Mouse (Mus musculus) CH12F3 (cell line): Measurements from ENCODE around the gene Phex.

Source experiments
- in situ Hi-C: fragments of 300-500 bp; cut with MboI; formaldehyde crosslinking; loops from 2 replicates; pipeline ENCODE4 v1.14.3; 2020; ENCODE audit warnings: low sequenced_read_pairs

The Phex gene

DNA sequence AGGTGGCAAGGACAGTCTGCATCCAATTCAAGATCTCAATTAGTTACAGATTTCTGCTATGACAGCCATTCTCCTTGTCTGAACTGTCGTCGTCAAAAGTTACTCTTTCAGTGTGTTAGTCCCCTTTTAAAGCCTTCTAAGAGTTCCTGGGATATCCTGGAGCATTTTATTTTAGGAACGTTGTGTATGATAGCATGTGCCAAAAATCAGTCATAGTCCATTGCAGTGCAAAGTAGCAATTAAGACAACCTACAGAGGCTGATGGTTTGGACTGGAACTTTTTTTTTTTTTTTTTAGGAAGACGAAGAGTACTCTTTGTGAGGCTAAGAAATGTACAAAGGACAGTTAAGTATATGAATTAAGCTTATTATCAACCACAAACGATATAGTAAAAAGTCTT is at the start of gene Phex:
Gene Phex (minus strand): TSS at position 101 of the 400 bp plus-strand sequence.
- in situ Hi-C loops = no loop called here

DNA sequence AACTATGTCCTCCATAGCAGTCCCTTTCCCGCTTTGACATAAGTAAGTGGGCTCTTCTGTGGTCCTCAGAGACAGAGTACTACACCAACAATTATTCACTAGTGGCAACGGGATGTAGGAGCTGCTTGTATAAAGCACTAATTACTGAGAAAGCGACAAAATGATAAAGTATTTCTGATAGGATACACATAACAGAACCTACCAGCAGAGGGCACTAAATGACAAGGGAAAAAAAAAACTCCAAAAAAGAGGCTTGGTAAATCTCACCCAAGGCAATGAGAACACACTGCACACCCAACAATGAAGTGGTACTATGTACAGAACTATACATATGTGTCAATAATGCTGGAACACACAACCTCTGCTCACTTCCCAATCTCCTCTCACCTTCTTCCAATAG is 47.6 kb upstream of the Phex start:
- in situ Hi-C loops = no loop called here

DNA sequence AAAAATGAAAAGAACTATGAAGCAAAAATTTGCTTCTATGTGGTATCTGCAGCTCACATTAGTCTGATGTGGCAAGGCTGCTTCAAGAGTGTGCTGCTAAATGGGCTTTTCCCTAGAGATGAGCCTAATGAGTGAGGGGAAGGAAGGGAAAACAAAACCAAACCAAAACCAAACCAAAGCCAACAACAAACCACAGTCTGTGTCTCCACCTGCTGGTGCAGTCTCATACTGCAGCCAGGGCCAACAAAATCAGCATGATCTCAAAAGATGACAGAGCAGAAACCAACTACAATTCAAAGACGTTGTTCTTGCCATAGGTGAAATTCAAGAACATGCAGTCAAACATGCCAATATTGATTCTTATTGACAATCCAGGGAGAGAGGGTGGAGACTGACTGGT is 39.3 kb upstream of the Phex start:
- in situ Hi-C loops = no loop called here

DNA sequence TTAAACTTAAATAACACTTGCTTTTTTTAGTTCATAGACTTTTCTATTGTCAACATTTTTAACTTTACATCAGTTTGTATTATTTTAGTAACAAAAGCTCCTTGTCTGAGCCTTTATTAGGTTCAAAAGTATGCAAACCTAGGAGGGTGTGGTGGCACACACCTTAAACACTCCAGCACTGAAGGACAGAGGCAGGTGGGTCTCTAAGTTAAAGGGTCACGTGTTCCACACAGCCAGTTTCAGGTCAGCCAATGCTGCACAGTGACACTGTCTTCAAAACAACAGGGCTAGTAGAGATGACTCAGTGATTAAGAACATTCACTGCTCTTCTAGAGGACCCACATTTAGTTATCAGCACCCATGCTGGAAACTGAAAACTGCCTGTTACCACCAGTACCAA is 33.9 kb upstream of the Phex start:
- in situ Hi-C loops = no loop called here

DNA sequence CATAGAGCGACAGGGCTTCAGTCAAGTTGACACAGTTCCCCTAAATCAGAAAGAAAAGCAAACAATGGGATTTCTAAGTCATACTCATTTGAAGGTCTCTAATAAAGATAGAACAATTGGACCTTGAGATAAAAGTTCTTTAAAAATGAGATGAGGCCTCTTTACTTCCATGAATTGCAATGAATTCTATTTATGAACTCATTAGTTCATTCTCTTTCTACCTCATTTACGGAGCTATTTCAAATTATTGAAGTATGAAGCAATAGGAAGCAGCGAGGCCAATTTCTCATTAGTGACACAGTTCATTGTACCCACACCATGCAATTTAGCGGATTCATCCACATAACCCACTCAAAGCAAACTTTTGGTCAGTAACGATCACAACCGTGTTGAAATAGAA is 32.3 kb upstream of the Phex start:
- in situ Hi-C loops = no loop called here

DNA sequence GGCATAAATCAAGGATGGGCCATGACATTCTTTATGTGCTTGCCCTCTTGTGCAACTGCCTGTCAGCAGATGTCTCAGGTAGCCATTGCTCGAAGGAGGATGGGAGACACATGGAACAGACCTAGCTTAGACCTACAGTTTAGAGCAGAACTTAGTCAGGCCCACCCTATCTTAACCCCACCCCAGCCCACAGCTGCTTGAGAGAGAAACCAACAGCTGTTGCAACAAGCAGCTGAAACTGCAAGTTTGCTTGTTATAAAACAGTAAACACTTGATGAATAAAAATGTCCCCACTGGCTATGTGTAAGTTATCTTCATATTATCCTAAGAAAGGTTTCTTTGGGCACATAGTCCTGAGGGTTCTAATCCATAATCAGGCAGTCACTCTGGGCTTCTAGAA is 19.7 kb upstream of the Phex start:
- in situ Hi-C loops = no loop called here

DNA sequence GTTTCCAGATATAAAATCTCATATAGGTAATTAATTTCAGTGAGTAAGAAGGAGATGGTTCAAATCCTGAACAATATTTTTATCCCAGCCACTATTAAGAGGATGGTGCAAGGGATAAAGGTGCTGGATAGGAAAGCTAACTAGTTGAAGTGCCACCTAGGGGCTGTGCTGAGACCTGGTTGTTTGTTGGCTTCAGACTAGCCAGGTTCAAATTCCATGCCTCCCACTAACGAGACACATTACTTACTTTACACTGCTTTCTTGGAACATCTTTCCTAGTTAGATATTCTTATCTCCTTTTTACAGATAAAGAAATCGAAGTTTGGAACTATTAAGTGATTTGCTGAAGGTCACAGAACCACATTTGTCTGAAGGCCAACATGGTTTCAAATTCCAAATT is 4.3 kb upstream of the Phex start:
- in situ Hi-C loops = no loop called here

DNA sequence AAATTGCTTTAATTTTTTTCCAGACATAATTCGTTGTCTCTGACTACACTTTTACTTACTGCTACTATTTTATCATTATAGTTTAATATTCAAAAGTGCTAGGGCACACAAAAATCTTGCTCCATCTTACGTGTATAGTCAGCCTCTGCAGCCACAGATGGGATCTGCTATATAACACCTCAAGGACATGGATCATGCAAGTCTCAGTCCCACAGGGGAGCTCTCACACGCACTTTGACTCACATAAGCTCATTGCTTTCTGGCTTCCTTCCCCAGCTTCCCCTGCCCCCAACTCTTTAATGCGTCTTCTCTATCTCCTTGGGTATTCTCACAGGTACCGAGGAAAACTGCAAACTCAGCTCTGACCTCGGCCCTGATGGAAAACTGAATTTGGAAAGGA is 10.2 kb downstream of the Phex start:
- in situ Hi-C loops = no loop called here

DNA sequence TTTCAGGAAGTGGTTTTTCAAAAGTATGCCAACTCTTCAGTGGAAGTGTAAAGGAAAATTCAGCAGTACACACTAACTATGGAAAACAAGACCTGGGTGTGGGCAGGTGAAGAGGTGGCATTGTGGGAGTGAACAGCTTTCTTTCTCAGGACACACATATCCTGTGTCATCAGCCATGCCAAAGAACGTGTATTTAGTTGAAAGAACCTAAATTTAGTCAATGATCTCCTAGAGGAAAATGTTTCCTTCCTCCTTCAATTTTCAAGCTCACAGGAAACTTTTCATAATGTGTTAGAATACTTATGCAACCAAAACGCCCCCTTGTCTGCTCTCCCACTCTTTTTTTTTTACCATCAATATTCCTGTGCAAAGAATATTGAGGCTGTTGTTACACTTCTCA is 23.9 kb downstream of the Phex start:
- in situ Hi-C loops = no loop called here

DNA sequence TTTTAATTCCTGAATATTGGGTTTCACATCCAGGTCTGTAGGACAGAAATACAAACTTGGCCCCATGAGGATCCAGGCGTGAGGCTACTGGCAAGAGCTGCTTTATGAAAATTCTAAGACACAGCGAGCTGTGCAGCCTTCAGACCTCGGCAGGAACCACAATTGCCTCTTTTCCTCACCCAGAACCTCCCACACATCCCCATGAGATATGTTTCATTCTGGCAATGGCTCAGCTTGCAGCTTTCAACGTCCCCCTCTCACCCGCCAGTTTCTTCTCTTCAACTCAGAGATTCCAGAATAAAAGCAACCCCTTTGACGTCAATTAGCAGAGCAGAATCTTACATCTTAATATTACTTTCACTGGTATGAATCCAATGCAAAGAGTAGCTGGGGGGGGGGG is 25.0 kb downstream of the Phex start:
- in situ Hi-C loops = no loop called here

DNA sequence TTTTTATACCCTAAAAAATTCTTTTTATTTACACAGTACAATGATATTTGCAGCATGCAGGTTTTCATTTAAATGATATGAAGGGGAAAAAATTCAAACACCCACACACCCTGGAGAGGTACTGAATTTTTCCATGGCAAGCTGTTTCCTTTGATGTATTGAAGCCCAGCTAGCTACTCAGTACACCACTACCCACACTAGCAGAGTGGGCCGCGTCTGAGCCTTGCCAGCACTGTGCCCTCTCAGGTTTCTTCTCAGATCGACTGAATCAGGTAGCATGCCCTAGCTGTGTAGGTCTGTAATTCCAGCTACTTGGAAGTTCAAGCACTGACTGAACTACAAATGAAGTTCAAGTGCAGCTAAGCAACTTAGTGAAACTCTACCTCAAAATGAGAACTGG is 26.7 kb downstream of the Phex start:
- in situ Hi-C loops = no loop called here

DNA sequence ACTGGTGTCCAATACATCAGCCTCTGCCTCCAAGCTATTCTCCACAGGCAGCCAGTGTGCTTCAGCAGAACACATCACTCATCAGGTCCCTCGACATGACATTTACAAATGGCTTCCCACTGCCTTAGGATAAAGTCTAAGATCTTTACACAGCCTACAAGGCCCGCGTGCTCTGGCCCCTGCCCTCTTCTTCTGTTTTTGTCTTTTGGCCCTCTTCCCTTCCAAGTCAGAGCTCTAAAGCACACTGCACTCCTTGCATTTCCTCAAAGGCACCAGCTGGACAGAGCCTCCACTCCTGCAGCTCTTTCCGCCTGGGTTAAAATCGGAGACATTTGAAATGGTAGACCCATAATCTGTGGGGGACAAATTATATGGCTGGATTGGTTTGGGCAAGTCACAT is 28.1 kb downstream of the Phex start:
- in situ Hi-C loops = no loop called here

DNA sequence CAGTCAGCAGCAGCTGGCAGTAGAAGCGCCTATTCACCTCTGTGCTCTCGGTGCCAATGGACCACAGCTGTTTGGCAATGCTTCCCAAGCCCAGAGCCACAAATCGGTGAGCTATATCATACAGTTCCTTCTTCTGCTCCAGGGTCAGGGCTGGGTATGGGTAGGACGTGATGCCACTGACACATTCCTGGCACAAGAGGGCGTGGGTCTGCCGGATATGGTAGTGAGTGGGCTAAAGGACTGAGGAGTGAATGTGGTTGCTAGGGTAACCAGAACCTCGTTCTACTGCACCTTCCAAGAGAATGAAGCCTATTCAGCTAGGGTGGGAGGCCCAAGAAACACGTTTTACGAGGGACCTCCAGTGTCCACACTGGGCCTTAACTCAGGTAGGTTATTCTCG is 36.3 kb downstream of the Phex start:
- in situ Hi-C loops = no loop called here

DNA sequence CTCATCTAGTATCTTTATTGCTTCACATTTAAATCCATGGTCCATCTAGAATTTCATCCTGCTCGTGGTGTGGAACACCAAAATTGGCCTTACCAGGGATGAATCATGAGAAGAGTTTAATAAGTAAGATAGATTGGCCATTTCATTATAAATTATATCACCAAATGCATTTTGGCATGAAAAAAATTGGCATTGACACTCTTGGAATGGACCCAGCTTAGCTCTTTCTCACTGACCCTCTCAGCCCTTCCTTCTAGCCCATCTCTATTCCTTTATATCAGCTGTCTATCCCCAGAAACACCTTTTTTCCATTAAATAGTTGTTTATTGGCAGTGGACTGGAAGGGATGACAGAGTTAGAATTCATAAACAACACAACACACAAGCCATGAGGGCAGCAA is 37.7 kb downstream of the Phex start:
- in situ Hi-C loops = no loop called here

DNA sequence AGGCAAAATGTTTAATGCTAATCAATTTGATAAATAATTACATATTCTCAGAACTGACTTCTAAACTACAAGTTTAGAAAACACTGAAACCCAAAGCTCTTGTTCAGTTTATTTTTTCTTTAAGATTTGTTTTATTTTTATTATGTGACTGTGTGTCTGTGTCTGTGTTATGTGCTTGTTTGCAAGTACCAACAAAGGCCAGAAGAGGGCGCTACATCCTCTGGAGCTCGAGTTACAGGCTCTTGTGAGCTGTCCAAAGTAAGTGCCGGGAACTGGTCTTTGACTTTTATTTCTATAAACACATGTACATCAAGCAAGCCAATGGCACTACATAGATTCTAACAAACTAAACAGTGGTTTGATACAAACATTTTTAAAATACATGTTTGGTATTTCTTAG is 41.2 kb downstream of the Phex start:
- in situ Hi-C loops = no loop called here

DNA sequence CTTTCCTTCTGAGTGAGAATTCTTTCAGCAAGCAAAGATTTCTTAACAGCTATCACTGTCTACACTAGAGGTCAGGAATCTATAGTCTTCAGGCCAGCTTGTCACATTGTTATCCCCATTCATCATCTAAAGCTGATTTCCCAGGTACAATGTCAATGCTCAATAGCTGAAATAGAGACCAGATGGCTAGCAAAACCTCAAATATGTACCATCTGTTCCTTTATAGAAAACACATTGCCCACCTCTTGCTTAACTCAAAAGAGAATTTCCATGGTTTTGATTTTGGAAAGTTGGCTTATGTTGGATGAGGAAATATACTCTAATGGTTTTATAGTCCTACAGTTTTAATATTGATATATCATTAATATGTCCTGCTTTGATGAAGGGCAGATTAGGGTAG is 45.9 kb downstream of the Phex start:
- in situ Hi-C loops = no loop called here

DNA sequence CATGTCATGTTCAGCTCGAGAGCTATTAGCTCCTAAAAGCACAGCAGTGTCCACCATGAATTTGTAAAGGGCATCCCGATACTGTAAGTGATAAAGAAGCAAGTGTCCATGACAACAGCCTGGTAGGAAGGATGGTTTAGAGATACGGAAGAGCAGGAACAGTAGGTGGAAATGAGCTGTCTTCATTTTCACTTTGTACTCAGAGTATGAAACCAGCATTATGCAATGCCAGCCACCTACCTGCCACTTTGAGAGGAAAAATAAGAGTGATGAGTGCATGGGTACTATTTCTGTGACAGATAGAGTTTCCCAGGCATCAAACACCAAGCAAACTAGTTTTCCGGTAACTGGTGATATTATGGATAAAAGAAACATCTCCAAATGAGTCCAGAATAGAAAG is 59.6 kb downstream of the Phex start:
- in situ Hi-C loops = no loop called here

DNA sequence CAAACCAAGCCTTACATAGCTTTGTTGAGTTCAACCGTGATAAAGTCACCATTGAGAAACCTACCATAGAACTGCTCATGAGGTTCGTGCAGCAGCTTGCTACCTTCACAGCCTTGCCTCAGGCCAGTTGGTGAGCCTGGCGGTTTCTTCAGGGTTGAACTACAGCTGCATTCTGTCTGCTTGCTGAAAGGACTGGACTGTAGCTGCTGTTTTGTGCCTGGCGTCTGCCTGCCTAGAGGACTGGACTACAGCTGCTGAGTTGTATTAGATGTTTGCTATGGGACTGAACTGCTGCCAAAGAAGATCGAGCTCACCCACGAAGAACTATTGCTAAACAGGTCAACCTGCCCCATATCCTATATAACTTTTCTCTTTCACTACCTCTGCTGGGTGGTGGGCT is 68.9 kb downstream of the Phex start:
- in situ Hi-C loops = no loop called here

DNA sequence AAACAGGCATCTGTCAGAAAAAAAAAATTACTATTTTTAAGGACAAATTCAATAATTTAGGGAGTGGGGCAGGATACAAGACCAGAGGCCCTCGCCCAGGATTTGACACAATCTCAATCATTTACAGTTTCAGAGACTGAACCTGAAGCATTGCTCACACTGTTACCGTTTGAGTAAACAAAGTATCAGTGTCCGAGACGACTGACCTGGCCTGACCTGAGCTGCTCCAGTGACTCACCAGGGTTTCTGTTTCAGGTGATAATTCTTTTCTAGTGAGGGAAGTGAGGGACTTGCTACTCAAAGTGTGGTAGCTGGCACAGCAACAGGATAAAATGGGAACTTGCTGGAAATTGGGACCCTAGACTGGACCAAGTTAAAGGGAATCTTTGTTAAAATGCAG is 80.4 kb downstream of the Phex start:
- in situ Hi-C loops = no loop called here

DNA sequence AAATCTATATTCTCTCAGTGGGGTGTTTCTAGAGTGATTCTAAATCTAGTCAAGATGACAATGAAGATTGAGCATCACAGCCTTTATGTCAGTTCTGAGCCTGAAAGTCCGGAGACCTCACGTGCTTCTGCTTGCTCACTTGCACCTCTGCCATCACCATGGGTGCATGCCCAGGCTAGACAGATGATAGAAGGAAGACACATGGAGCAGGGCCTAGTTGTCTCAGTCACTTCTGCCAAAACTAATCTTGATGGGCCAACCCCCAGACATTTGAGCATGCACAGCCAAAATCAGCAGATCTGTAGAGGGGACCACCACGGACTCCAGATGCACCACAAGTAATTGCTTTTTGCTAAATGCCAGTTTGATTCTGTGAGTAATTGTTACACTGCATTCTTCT is 85.3 kb downstream of the Phex start:
- in situ Hi-C loops = no loop called here

DNA sequence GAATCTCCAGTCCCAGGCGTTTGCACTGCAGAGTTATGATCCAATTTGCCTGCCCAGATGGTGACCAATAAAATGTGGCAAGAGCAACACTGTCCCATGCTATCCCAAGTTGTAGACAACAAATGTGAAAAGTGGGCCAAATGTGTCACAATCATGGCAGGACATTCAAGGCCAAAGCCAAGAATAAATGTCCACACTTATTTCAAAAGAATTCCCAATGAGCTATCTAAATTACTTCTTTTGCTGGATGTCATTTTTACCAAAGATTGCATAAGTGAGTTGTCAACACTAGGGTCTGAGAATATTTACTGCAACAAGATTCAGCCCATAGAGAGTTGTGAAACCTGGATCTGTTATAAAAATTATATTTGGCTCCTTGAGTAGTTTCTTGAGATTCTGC is 86.7 kb downstream of the Phex start:
- in situ Hi-C loops = no loop called here

DNA sequence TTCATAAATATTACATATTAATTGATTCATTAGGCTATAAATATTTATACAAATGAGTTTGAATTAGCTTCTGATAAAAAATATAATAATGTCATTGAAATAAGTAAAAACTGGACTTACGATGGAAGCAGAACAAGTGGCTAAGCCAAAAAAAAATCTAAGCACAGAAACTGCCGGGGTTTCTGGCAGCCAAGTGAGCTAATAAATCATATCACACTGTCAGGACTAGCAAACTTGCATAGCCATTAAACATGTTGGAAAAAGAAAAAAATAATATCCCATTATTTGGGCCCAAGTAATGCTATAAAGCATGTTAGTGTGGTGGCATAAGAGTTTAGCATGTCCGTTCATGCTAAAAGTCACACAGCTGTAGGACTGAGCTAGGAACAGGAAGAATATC is 87.4 kb downstream of the Phex start:
- in situ Hi-C loops = no loop called here

DNA sequence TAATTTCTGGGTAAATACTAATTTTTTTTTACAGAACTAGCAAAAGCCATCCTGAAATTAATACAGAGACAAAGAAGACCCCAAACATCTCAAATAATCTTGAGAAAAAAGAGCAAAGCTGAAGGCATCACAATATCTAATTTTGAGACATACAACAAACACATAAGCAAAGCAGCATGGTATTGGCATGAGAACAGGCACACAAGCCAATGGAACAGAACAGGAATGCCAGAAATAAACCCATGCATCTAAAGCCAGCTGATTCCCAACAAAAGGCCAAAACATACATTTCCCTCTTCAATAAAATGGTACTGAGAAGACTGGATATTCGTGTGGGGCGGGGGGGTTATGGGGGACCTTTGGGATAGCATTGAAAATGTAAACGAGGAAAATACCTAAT is 90.7 kb downstream of the Phex start:
- in situ Hi-C loops = no loop called here

DNA sequence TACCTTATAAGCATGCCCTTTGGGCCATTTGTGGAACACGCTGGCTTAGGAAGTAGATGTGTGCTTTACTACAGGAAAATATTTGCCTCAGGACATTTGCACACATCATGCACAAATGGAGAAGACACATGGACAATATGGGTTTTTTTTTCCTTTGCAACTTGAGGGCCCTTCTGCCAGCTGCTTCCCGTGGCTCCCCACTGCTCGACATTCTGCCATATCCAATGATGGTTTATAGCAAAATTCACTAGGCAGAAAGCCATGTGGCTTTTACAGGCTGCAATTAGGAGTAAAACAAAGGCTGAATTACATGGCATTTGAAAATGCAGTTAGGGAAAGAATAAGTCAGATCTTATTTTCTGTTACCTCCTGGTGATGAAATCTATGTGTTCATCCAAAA is 104.8 kb downstream of the Phex start:
- in situ Hi-C loops = no loop called here
